ENCODE assay signal across 19 mouse cellular contexts in genomic region chr4:109210253-109210652, GRCm38 (mm10). TPM values are rescaled to one million over a fixed set of nuclear protein-coding genes. Genes with fewer than 3 reads are reported as not detected.
DNase-seq lines count a peak whose midpoint lies in the region; ATAC-seq and TF ChIP-seq lines count a peak whose summit lies in the region.
"Had no signal": no experiment of that assay in that cellular context is flagged by ENCODE, and none has a peak within 500 bp of the region (broad histone marks: within the 10 kb centered on the region; RNA-seq: fewer than 3 reads in every experiment).

No protein-coding gene starts in this region.

- H3K79me2 ChIP-seq in heart, adult 2 months (replicated peaks; ENCODE audit: control insufficient read depth, insufficient read depth, low read length) = no peaks in the 10 kb centered on the region
- no peaks in the 10 kb centered on the region for H3K79me2 ChIP-seq in macrophage (ENCODE audit: inconsistent target)

- no peak for TF ChIP-seq POLR2A in heart, adult 2 months (IDR thresholded peaks at IDR 0.05; ENCODE audit: insufficient read depth, low read depth, low read length)
- TF ChIP-seq POLR2A in lung, adult 2 months (IDR thresholded peaks at IDR 0.05; ENCODE audit: borderline replicate concordance, extremely low read depth, low read depth, low read length) = no peak

- peak overlapping the region; percentile 40 for H3K27ac ChIP-seq in heart, adult 2 months
- H3K27ac ChIP-seq in midbrain, embryonic 12.5 days (replicated peaks) = no peak overlapping the region
- H3K27ac ChIP-seq in midbrain, embryonic 11.5 days (ENCODE audit: low read depth, low read length) = no peak overlapping the region
- H3K27ac ChIP-seq in macrophage = 0 out of 2 replicates have a peak overlapping the region, but pooled peaks have one; percentile 5
- H3K27ac ChIP-seq in liver, embryonic 12.5 days = no peak overlapping the region
- H3K27ac ChIP-seq: forebrain, embryonic 15.5 days; liver, embryonic 13.5 days had no signal

- TF ChIP-seq CTCF in heart, adult 2 months (IDR thresholded peaks at IDR 0.05) = no peak
- no peak for TF ChIP-seq CTCF in lung, adult 2 months (IDR thresholded peaks at IDR 0.05; ENCODE audit: insufficient read depth, low read length)

- DNase-seq in heart, adult 2 months = peak; percentile 33 to 51
- DNase-seq in heart, postnatal 4 days = no peak
- DNase-seq in midbrain, embryonic 11.5 days (ENCODE audit: low spot score, missing footprints) = no peak
- DNase-seq in gastrocnemius, adult 8-10 months (ENCODE audit: low spot score in 2 of 2) = peak; percentile 19 to 53
- no peak for DNase-seq in lung, adult 2 months
- DNase-seq: cerebellum, postnatal 10 days; kidney, adult 18-20 months; layer of hippocampus, postnatal 36 days; left cerebral cortex, postnatal 4 days; liver, embryonic 13.5 days; right cerebral cortex, postnatal 25 days; thymus, adult 18-20 months had no signal

- H3K4me2 ChIP-seq in midbrain, embryonic 12.5 days (replicated peaks) = no peak overlapping the region
- H3K4me2 ChIP-seq in midbrain, embryonic 11.5 days = no peak overlapping the region
- no peak overlapping the region for H3K4me2 ChIP-seq in liver, embryonic 12.5 days
- H3K4me2 ChIP-seq: forebrain, embryonic 15.5 days; liver, embryonic 13.5 days had no signal

- H3K9me3 ChIP-seq in midbrain, embryonic 12.5 days = no peaks in the 10 kb centered on the region
- no peaks in the 10 kb centered on the region for H3K9me3 ChIP-seq in midbrain, embryonic 11.5 days (ENCODE audit: control insufficient read depth, low read length)
- no peaks in the 10 kb centered on the region for H3K9me3 ChIP-seq in liver, embryonic 12.5 days (replicated peaks)
- H3K9me3 ChIP-seq: forebrain, embryonic 15.5 days; liver, embryonic 13.5 days; megakaryocyte, embryonic 14.5 days had no signal

- H3K4me1 ChIP-seq in heart, adult 2 months (ENCODE audit: control insufficient read depth, insufficient read depth, low read length) = peaks cover 6% of the 10 kb centered on the region; the same call in 1 of the 2 replicates
- no peaks in the 10 kb centered on the region for H3K4me1 ChIP-seq in midbrain, embryonic 12.5 days
- no peaks in the 10 kb centered on the region for H3K4me1 ChIP-seq in midbrain, embryonic 11.5 days (ENCODE audit: control insufficient read depth, insufficient read depth, low read length)
- H3K4me1 ChIP-seq in lung, adult 2 months (ENCODE audit: control insufficient read depth, insufficient read depth, low read length) = no peaks in the 10 kb centered on the region; the same call in 1 of the 2 replicates
- H3K4me1 ChIP-seq in liver, embryonic 12.5 days = peaks cover 3% of the 10 kb centered on the region; the same call in 1 of the 2 replicates
- H3K4me1 ChIP-seq: forebrain, embryonic 15.5 days had no signal

- H3K36me3 ChIP-seq in heart, adult 2 months (ENCODE audit: control insufficient read depth, insufficient read depth, low read length) = no peaks in the 10 kb centered on the region
- H3K36me3 ChIP-seq in midbrain, embryonic 12.5 days = no peaks in the 10 kb centered on the region
- H3K36me3 ChIP-seq in midbrain, embryonic 11.5 days (ENCODE audit: control insufficient read depth, insufficient read depth, low read length) = no peaks in the 10 kb centered on the region
- no peaks in the 10 kb centered on the region for H3K36me3 ChIP-seq in macrophage (ENCODE audit: inconsistent target)
- H3K36me3 ChIP-seq in liver, embryonic 12.5 days = no peaks in the 10 kb centered on the region
- H3K36me3 ChIP-seq: forebrain, embryonic 15.5 days; liver, embryonic 13.5 days had no signal

- H3K27me3 ChIP-seq in heart, adult 2 months (ENCODE audit: control insufficient read depth, insufficient read depth, low read length) = no peaks in the 10 kb centered on the region
- no peaks in the 10 kb centered on the region for H3K27me3 ChIP-seq in midbrain, embryonic 12.5 days
- H3K27me3 ChIP-seq in midbrain, embryonic 11.5 days (ENCODE audit: control insufficient read depth, insufficient read depth, low read length) = no peaks in the 10 kb centered on the region
- no peaks in the 10 kb centered on the region for H3K27me3 ChIP-seq in liver, embryonic 12.5 days (replicated peaks)
- H3K27me3 ChIP-seq: forebrain, embryonic 15.5 days; liver, embryonic 13.5 days; megakaryocyte, embryonic 14.5 days had no signal

- ATAC-seq in midbrain, embryonic 12.5 days (ENCODE audit: low FRiP score, low read depth) = peak; percentile 34; the same call in 1 of the 2 replicates
- no peak for ATAC-seq in midbrain, embryonic 11.5 days (ENCODE audit: low FRiP score)
- ATAC-seq in liver, embryonic 12.5 days = no peak
- ATAC-seq: forebrain, embryonic 15.5 days had no signal

- 51% methylated on average over 2 of the region's 2 CpGs for WGBS in heart, adult 2 months
- 78% methylated on average over 2 of the region's 2 CpGs for WGBS in midbrain, embryonic 12.5 days
- 83% methylated on average over 2 of the region's 2 CpGs for WGBS in midbrain, embryonic 11.5 days
- 87% methylated on average over 2 of the region's 2 CpGs for WGBS in macrophage (ENCODE audit: missing documents)
- 71% methylated on average over 2 of the region's 2 CpGs for WGBS in lung, adult 2 months
- 72% methylated on average over 2 of the region's 2 CpGs for WGBS in liver, embryonic 12.5 days (ENCODE audit: insufficient replicate concordance)

- intact Hi-C loops in heart, adult 2 months (cut with DNase I) = no loop called here

- TF ChIP-seq EP300 in heart, adult 2 months (IDR thresholded peaks at IDR 0.05; ENCODE audit: insufficient read depth, low read depth, low read length) = no peak

- H3K4me3 ChIP-seq in heart, adult 2 months = no peak overlapping the region
- no peak overlapping the region for H3K4me3 ChIP-seq in midbrain, embryonic 12.5 days
- no peak overlapping the region for H3K4me3 ChIP-seq in midbrain, embryonic 11.5 days (ENCODE audit: low read depth, low read length)
- no peak overlapping the region for H3K4me3 ChIP-seq in macrophage (ENCODE audit: inconsistent target)
- no peak overlapping the region for H3K4me3 ChIP-seq in lung, adult 2 months (replicated peaks; ENCODE audit: extremely low read depth, low read depth, low read length)
- no peak overlapping the region for H3K4me3 ChIP-seq in liver, embryonic 12.5 days
- H3K4me3 ChIP-seq: forebrain, embryonic 15.5 days; liver, embryonic 13.5 days; megakaryocyte, embryonic 14.5 days had no signal

- no peak overlapping the region for H3K9ac ChIP-seq in heart, adult 2 months (ENCODE audit: low read depth, low read length)
- no peak overlapping the region for H3K9ac ChIP-seq in midbrain, embryonic 12.5 days (replicated peaks)
- H3K9ac ChIP-seq in midbrain, embryonic 11.5 days (ENCODE audit: low read length) = no peak overlapping the region
- no peak overlapping the region for H3K9ac ChIP-seq in liver, embryonic 12.5 days
- H3K9ac ChIP-seq: forebrain, embryonic 15.5 days; liver, embryonic 13.5 days had no signal

RNA-seq across cellular contexts. Expression of gene Osbpl9, which starts 8.2 kb away (rescaled TPM):
- total RNA-seq in heart, adult 2 months (2021) = 100 to 1,000 TPM in 1 of 2 experiments, 10 to 100 TPM in 1; 91.6 to 102 TPM
- polyA plus RNA-seq in heart, adult 2 months (2012; rRNA removed) = 92.3 and 142 TPM in 2 replicates
- total RNA-seq in heart, postnatal 4 days (2021) = 10 to 100 TPM; 71.7 to 73.4 TPM
- polyA plus RNA-seq in midbrain, embryonic 12.5 days (2016; fragmentation: Nextera tagmentation; extraction: Ambion mirVana) = 81.1 and 82.1 TPM in 2 replicates
- polyA plus RNA-seq in midbrain, embryonic 11.5 days (2014; fragmentation: Nextera tagmentation; extraction: Ambion mirVana) = 75.8 and 78.8 TPM in 2 replicates
- total RNA-seq in gastrocnemius, adult 8-10 months (2022) = 100 to 1,000 TPM in 1 of 4 experiments, 10 to 100 TPM in 3; 95.4 to 108 (median 97.7) TPM
- total RNA-seq in macrophage (2018; cell fraction: chromatin; rRNA removed) = 100 to 1,000 TPM in 24 of 26 experiments, 10 to 100 TPM in 2; 73.1 to 423 (median 185) TPM
- 100 to 1,000 TPM in 10 of 26 experiments, 10 to 100 TPM in 16; 73.7 to 137 (median 94.2) TPM for total RNA-seq in macrophage (2018; cell fraction: cytosol; rRNA removed)
- 100 to 1,000 TPM in 12 of 26 experiments, 10 to 100 TPM in 14; 61.9 to 259 (median 96.0) TPM for total RNA-seq in macrophage (2018; cell fraction: nucleus; rRNA removed)
- polyA plus RNA-seq in macrophage (2018) = 110 to 146 TPM (median 123 TPM) in 3 replicates
- 117 and 167 TPM in 2 replicates for polyA plus RNA-seq in lung, adult 2 months (2012; rRNA removed)
- 32.8 and 33.3 TPM in 2 replicates for polyA plus RNA-seq in liver, embryonic 12.5 days (2016; fragmentation: Nextera tagmentation; extraction: Ambion mirVana)

RNA-seq across cellular contexts. Expression of gene Calr4, which starts 24.0 kb away (rescaled TPM):
- total RNA-seq in heart, adult 2 months (2021) = not detected
- polyA plus RNA-seq in heart, adult 2 months (2012; rRNA removed) = 0.15 TPM in 1 of 2 replicates, not detected in the other
- not detected for total RNA-seq in heart, postnatal 4 days (2021)
- 0.46 and 0.47 TPM in 2 replicates for polyA plus RNA-seq in midbrain, embryonic 12.5 days (2016; fragmentation: Nextera tagmentation; extraction: Ambion mirVana)
- 0.11 and 0.19 TPM in 2 replicates for polyA plus RNA-seq in midbrain, embryonic 11.5 days (2014; fragmentation: Nextera tagmentation; extraction: Ambion mirVana)
- not detected for total RNA-seq in gastrocnemius, adult 8-10 months (2022)
- 1 to 10 TPM in 1 of 26 experiments, under 1 TPM in 5, not detected in 20; 0.49 to 1.1 (median 0.75) TPM for total RNA-seq in macrophage (2018; cell fraction: chromatin; rRNA removed)
- total RNA-seq in macrophage (2018; cell fraction: cytosol; rRNA removed) = not detected
- total RNA-seq in macrophage (2018; cell fraction: nucleus; rRNA removed) = under 1 TPM in 3 of 26 experiments, not detected in 23; 0.35 to 0.66 (median 0.48) TPM
- 0.15 TPM in 1 of 3 replicates, not detected in the others for polyA plus RNA-seq in macrophage (2018)
- polyA plus RNA-seq in lung, adult 2 months (2012; rRNA removed) = 0.18 TPM in 1 of 2 replicates, not detected in the other
- not detected in 2 replicates for polyA plus RNA-seq in liver, embryonic 12.5 days (2016; fragmentation: Nextera tagmentation; extraction: Ambion mirVana)
- total RNA-seq: monocyte, adult 5-6 weeks had no signal
- polyA plus RNA-seq: heart, embryonic 16.5 days; liver, embryonic 13.5 days had no signal

Comparison
In these comparisons a context has a peak if more than half of its experiments do, and no peak if none do; other contexts are left out.
1. DNase-seq: peak in heart, adult 2 months (2 of 2) and gastrocnemius, adult 8-10 months (2 of 2); none in heart, postnatal 4 days (single experiment), midbrain, embryonic 11.5 days (single experiment) and lung, adult 2 months (single experiment).
2. H3K27ac ChIP-seq: peak in heart, adult 2 months (single experiment) and macrophage (single experiment); none in midbrain, embryonic 12.5 days (single experiment), midbrain, embryonic 11.5 days (single experiment) and liver, embryonic 12.5 days (single experiment).